Mouse (Mus musculus) frontal cortex, postnatal 14 days (tissue): ENCODE data around the gene Mpc2.

ENCODE experiments used
- DNase-seq, 2 experiments: peaks; one replicate each; pipeline ENCODE4 v3.0.0; 2022; ENCODE audit warnings: low spot score in 2 of 2

Gene Mpc2

GRCm38 (mm10) chr1:165503307-165504024 is 43.0 kb downstream of the Mpc2 start:
- no peak for DNase-seq

- no peak for DNase-seq
Observed at GRCm38 (mm10) chr1:165506303-165506702, 45.9 kb downstream of the Mpc2 start.

- DNase-seq, result no peak
Observed at GRCm38 (mm10) chr1:165510161-165510560, 49.7 kb downstream of the Mpc2 start.

GRCm38 (mm10) chr1:165520716-165521115 is 60.3 kb downstream of the Mpc2 start:
- DNase-seq, result no peak
